Mouse (Mus musculus): ENCODE measurements around the gene Ralgapa2. TPM values are rescaled to one million over a fixed set of nuclear protein-coding genes. Genes with fewer than 3 reads are reported as not detected.

Ralgapa2 gene
- polyA plus RNA-seq, 1 experiment from 2014 or later, result 7.8 TPM

DNA sequence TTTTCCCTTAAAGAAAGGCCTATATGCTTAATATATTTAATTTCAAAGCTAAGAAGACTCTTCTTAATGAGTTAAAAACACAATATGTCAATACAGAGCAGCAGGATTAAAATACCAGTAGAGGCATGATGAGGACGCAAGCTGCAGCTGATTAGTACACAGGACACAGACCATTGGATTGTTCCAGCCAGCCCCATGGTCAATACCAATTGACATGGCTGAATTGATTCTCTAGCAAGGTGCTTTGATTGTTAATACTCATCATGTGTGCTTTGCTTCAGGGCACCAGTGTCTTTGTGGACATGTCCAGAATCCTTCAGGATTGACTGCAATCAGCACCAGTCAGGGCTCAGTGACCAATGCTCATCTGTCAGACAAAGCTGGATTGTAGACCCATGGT lies 185.5 kb downstream of the Ralgapa2 start:
- Histone ChIP-seq H3K4me3 (ENCODE audit: low read length) (no peak overlapping the region), H3K9ac (ENCODE audit: low read depth, low read length) (no peak overlapping the region), H3K27me3 (replicated peaks; ENCODE audit: control insufficient read depth, insufficient read depth, low read length) (no peaks in the 10 kb centered on the region), H3K27ac (ENCODE audit: low read length) (no peak overlapping the region), H3K36me3 (ENCODE audit: control insufficient read depth, insufficient read depth, low read length) (0 out of 2 replicates have a peak, but pooled peaks cover 2% of the 10 kb centered on the region), H3K9me3 (ENCODE audit: control insufficient read depth, low read length) (no peaks in the 10 kb centered on the region), H3K4me2 (ENCODE audit: low read depth, low read length) (no peak overlapping the region), H3K4me1 (ENCODE audit: control insufficient read depth, insufficient read depth, low read length) (no peaks in the 10 kb centered on the region)
- ATAC-seq, result no peak
- 87% methylated on average over 1 of the region's 1 CpGs for WGBS

DNA sequence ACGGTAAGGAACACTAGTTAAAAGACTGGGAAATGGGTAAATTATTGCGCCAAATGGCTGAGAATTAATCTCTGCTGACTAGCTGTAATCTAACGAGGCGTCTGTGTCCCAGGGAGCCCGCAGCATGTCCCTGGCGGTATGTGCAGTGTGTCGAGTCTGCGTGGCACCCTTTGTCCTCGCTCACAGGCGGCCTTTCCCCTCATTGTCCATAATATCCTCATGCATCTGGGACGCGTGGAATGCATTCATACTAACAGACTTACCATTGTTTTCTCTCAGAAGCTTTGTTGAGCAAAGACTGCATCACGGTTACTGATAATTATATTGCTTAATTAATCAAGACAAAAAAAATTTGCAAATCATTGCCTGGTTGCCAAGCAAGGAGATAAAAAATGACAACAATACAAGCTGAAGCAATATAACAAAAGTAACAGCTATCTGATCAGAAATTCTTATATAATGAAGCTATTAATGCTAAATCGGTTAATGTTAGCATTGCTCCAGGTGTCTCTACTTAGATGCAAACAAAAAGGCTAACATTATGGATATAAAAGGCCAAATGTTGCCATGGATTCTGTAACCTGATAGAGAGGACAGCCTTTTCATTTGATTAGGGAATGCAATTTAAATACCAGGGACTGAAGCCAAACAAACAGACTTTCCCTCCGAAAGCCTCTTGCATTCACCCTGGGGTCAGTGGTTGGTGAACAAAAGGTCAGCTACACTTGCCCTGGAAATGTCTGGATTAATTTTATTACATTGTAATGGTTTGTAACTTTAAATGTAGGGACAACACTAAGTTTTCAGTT lies 187.0 kb downstream of the Ralgapa2 start:
- Histone ChIP-seq H3K9me3 (ENCODE audit: control insufficient read depth, low read length) (no peaks in the 10 kb centered on the region), H3K27me3 (replicated peaks; ENCODE audit: control insufficient read depth, insufficient read depth, low read length) (no peaks in the 10 kb centered on the region), H3K4me3 (ENCODE audit: low read length) (no peak overlapping the region), H3K4me2 (ENCODE audit: low read depth, low read length) (no peak overlapping the region), H3K4me1 (ENCODE audit: control insufficient read depth, insufficient read depth, low read length) (no peaks in the 10 kb centered on the region), H3K27ac (ENCODE audit: low read length) (no peak overlapping the region), H3K9ac (ENCODE audit: low read depth, low read length) (no peak overlapping the region), H3K36me3 (ENCODE audit: control insufficient read depth, insufficient read depth, low read length) (0 out of 2 replicates have a peak, but pooled peaks cover 2% of the 10 kb centered on the region)
- no peak for ATAC-seq
- 59% methylated on average over 15 of the region's 15 CpGs for WGBS

DNA sequence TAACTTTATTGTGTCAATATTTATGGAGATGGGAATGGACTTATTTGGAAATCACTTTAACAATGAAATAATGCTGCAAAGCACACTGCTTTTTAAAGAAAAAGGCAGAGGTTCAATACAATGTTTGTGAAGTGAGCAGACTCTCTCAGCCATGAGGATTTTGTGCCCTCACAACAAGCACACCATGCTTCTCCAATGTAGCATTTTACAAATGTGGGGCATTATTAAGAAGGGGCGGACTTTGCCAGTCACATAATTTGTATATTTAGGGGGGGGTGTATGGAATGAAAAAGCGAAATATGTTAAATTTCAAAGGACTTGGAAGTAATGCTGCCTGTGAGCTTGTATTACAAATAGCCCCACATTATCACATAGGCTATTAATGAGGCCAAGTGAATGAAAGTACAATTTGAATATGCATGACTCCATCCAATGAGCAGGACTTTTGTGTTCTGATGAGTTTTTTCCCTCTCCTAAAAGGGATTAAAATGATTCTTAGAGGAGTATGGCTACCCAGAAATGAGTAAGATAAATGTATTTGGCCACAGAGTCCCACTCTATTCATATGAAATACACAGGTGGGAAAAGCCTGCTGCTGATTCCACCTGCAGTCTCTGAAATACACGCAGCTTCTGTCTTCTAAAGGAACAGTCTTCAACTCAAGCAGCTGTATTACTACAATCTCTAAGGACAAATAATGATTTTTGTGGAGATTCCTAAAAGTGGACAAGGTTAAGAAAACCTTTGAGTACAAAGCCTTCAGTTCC lies 187.8 kb downstream of the Ralgapa2 start:
- ATAC-seq, result no peak
- no peak overlapping the region for H3K27ac ChIP-seq (ENCODE audit: low read length)
- H3K9ac ChIP-seq (ENCODE audit: low read depth, low read length), result no peak overlapping the region
- no peaks in the 10 kb centered on the region for H3K27me3 ChIP-seq (replicated peaks; ENCODE audit: control insufficient read depth, insufficient read depth, low read length)
- H3K36me3 ChIP-seq (ENCODE audit: control insufficient read depth, insufficient read depth, low read length), result 0 out of 2 replicates have a peak, but pooled peaks cover 2% of the 10 kb centered on the region
- WGBS, result 85% methylated on average over 3 of the region's 3 CpGs
- H3K9me3 ChIP-seq (ENCODE audit: control insufficient read depth, low read length), result no peaks in the 10 kb centered on the region
- H3K4me1 ChIP-seq (ENCODE audit: control insufficient read depth, insufficient read depth, low read length), result no peaks in the 10 kb centered on the region
- H3K4me2 ChIP-seq (ENCODE audit: low read depth, low read length), result no peak overlapping the region
- H3K4me3 ChIP-seq (ENCODE audit: low read length), result no peak overlapping the region

DNA sequence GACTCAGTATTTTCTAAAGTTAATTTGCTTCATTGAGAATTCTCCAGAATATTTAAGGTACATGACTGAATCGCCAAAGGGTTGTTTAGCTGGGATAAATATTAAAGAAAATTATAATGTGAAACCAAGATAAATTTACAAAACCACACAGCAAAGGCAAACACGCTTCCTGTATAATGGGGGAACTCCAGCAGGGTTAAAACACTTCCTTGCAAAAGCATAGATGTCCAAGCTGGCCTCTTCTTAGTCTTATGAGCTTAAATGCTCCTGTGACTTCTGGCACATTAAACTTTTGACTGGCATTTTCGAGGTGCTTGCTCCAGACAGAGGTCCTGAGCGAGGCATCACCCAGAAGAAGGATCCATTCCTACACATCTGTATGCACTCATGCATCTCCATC lies 188.6 kb downstream of the Ralgapa2 start:
- H3K4me3 ChIP-seq (ENCODE audit: low read length), result no peak overlapping the region
- no peak overlapping the region for H3K9ac ChIP-seq (ENCODE audit: low read depth, low read length)
- no peak for ATAC-seq
- no peaks in the 10 kb centered on the region for H3K4me1 ChIP-seq (ENCODE audit: control insufficient read depth, insufficient read depth, low read length)
- H3K27ac ChIP-seq (ENCODE audit: low read length), result no peak overlapping the region
- WGBS, result 91% methylated on average over 4 of the region's 4 CpGs
- 0 out of 2 replicates have a peak, but pooled peaks cover 2% of the 10 kb centered on the region for H3K36me3 ChIP-seq (ENCODE audit: control insufficient read depth, insufficient read depth, low read length)
- no peak overlapping the region for H3K4me2 ChIP-seq (ENCODE audit: low read depth, low read length)
- H3K27me3 ChIP-seq (replicated peaks; ENCODE audit: control insufficient read depth, insufficient read depth, low read length), result no peaks in the 10 kb centered on the region
- H3K9me3 ChIP-seq (ENCODE audit: control insufficient read depth, low read length), result no peaks in the 10 kb centered on the region

DNA sequence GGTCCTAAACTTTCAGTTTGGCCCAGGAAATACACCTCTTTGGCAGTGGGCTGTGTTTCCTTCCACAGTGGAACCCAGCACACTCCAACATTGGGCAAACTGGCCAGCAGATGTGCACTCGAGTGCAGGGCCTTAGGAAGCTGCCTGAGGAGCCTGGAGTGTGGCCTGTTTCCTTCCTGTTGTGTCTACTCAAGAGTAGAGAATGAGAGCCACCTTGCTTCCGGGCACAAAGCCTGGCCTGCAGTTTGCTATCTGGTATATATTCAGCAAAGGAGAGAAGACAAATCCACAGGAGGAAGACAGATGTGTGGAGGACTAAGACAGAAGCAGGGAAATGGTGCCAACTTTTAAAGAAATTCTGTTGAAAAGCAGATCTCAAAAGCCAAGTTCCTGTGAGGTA lies 189.4 kb downstream of the Ralgapa2 start:
- Histone ChIP-seq H3K9ac (ENCODE audit: low read depth, low read length) (no peak overlapping the region), H3K27me3 (replicated peaks; ENCODE audit: control insufficient read depth, insufficient read depth, low read length) (no peaks in the 10 kb centered on the region), H3K9me3 (ENCODE audit: control insufficient read depth, low read length) (no peaks in the 10 kb centered on the region), H3K4me1 (ENCODE audit: control insufficient read depth, insufficient read depth, low read length) (no peaks in the 10 kb centered on the region), H3K4me3 (ENCODE audit: low read length) (no peak overlapping the region), H3K36me3 (ENCODE audit: control insufficient read depth, insufficient read depth, low read length) (0 out of 2 replicates have a peak, but pooled peaks cover 2% of the 10 kb centered on the region), H3K4me2 (ENCODE audit: low read depth, low read length) (no peak overlapping the region), H3K27ac (ENCODE audit: low read length) (no peak overlapping the region)
- 61% methylated on average over 2 of the region's 2 CpGs for WGBS
- no peak for ATAC-seq

DNA sequence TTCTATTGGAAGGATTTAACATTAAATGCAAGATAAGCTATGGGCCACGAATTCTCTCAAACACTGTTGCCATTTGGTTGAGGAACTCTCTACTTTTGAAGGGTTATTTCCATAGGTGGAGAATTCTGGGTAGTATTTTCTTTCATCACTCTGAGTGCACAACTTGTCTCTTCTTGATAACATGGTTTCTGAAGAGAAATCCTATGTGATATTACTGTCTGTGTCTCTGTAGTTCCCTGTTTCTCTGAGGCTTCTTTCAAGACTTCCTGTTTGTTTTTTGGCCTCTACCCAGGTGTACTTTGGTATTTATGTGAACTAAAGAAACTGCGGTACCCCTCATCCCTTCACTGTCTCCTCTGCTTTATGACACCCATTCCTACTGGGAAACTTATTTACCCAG lies 190.1 kb downstream of the Ralgapa2 start:
- Histone ChIP-seq H3K4me2 (ENCODE audit: low read depth, low read length) (no peak overlapping the region), H3K36me3 (ENCODE audit: control insufficient read depth, insufficient read depth, low read length) (0 out of 2 replicates have a peak, but pooled peaks cover 2% of the 10 kb centered on the region), H3K4me3 (ENCODE audit: low read length) (no peak overlapping the region), H3K9ac (ENCODE audit: low read depth, low read length) (no peak overlapping the region), H3K9me3 (ENCODE audit: control insufficient read depth, low read length) (no peaks in the 10 kb centered on the region), H3K27ac (ENCODE audit: low read length) (no peak overlapping the region), H3K4me1 (ENCODE audit: control insufficient read depth, insufficient read depth, low read length) (no peaks in the 10 kb centered on the region), H3K27me3 (replicated peaks; ENCODE audit: control insufficient read depth, insufficient read depth, low read length) (no peaks in the 10 kb centered on the region)
- WGBS, result 80% methylated on average over 2 of the region's 2 CpGs
- no peak for ATAC-seq

DNA sequence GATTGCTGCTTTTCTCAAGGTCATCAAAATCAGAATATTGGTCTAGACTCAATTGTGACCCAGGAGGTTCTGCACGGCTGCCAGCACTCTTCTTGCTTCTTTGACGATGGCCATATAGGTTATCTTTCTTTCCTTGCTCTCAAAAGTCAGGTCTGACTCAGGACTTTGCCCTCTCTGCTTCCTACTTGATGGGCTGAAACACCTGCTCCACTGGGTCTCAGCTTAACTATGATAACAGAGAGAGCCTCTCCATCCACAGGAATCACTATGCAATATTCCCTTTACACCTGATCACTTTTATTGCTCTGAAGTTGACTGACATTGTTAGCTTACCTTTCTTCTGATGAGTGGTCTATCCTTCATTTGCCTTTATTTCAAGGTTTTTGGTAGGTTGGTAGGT lies 191.5 kb downstream of the Ralgapa2 start:
- Histone ChIP-seq H3K9me3 (ENCODE audit: control insufficient read depth, low read length) (no peaks in the 10 kb centered on the region), H3K4me1 (ENCODE audit: control insufficient read depth, insufficient read depth, low read length) (no peaks in the 10 kb centered on the region), H3K4me2 (ENCODE audit: low read depth, low read length) (no peak overlapping the region), H3K4me3 (ENCODE audit: low read length) (no peak overlapping the region), H3K27ac (ENCODE audit: low read length) (no peak overlapping the region), H3K27me3 (replicated peaks; ENCODE audit: control insufficient read depth, insufficient read depth, low read length) (no peaks in the 10 kb centered on the region), H3K36me3 (ENCODE audit: control insufficient read depth, insufficient read depth, low read length) (0 out of 2 replicates have a peak, but pooled peaks cover 2% of the 10 kb centered on the region), H3K9ac (ENCODE audit: low read depth, low read length) (no peak overlapping the region)
- 67% methylated on average over 2 of the region's 2 CpGs for WGBS
- ATAC-seq, result peak; percentile 68

DNA sequence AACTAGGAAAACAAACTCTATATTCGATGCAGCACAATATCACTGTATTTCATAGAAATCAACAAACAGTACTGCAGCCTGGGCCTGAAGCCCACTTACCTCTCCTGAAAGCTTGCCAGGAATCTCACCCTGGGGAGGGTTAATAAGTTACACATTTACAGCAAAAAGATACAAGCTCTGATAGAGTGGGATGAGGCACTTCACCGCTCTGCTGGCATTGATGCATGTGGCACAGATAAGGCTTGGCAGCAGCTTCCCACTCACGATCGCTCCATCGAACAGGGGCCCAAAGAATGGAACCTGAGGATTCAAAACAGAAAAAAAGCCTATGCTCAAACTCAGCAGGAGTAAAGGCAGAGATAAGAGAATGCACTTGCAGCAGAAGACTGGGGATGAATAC lies 197.4 kb downstream of the Ralgapa2 start:
- WGBS, result 52% methylated on average over 5 of the region's 5 CpGs
- Histone ChIP-seq H3K9ac (ENCODE audit: low read depth, low read length) (no peak overlapping the region), H3K27me3 (replicated peaks; ENCODE audit: control insufficient read depth, insufficient read depth, low read length) (no peaks in the 10 kb centered on the region), H3K4me1 (ENCODE audit: control insufficient read depth, insufficient read depth, low read length) (peaks cover 4% of the 10 kb centered on the region; the same call in 1 of the 2 replicates), H3K27ac (ENCODE audit: low read length) (no peak overlapping the region), H3K4me2 (ENCODE audit: low read depth, low read length) (no peak overlapping the region), H3K4me3 (ENCODE audit: low read length) (no peak overlapping the region), H3K36me3 (ENCODE audit: control insufficient read depth, insufficient read depth, low read length) (no peaks in the 10 kb centered on the region), H3K9me3 (ENCODE audit: control insufficient read depth, low read length) (no peaks in the 10 kb centered on the region)
- no peak for ATAC-seq

DNA sequence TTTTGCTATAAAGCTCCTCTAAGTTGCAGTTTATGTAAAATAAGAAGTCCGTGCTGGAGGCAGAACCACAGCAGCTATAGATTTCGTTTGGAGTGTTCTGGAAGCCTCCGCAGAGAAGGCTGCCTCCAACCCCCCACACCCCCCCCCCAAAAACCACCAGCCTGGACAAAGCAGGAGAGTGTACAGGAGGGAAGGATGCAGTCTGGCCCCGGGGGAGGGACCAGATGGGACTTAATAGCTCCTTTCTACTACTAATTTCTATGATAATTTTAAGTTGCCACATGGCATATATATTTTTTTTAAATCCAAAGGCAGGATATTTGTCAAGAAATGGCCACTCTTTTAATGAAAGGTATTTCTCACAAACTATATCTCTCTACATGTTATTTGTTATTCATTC lies 198.3 kb downstream of the Ralgapa2 start:
- 81% methylated on average over 4 of the region's 4 CpGs for WGBS

More for the DNA sequence above, 198.3 kb downstream of the Ralgapa2 start:
- Histone ChIP-seq H3K27ac (ENCODE audit: low read length) (no peak overlapping the region), H3K27me3 (replicated peaks; ENCODE audit: control insufficient read depth, insufficient read depth, low read length) (no peaks in the 10 kb centered on the region), H3K9me3 (ENCODE audit: control insufficient read depth, low read length) (no peaks in the 10 kb centered on the region), H3K9ac (ENCODE audit: low read depth, low read length) (no peak overlapping the region), H3K36me3 (ENCODE audit: control insufficient read depth, insufficient read depth, low read length) (no peaks in the 10 kb centered on the region), H3K4me1 (ENCODE audit: control insufficient read depth, insufficient read depth, low read length) (peaks cover 4% of the 10 kb centered on the region; the same call in 1 of the 2 replicates), H3K4me3 (ENCODE audit: low read length) (no peak overlapping the region), H3K4me2 (ENCODE audit: low read depth, low read length) (no peak overlapping the region)
- ATAC-seq, result no peak
